Mouse (Mus musculus) midbrain, postnatal 0 days (tissue): Measurements from ENCODE around the gene Srgap2. TPM values are rescaled to one million over a fixed set of nuclear protein-coding genes. Genes with fewer than 3 reads are reported as not detected.

Experiments used
- ATAC-seq: fragments of 200-750 bp; cut with Nextera tagmentation; 2 replicates; pipeline ENCODE4 v1.8.0; 2017; ENCODE audit warnings: moderate number of reproducible peaks, mild to moderate bottlenecking, moderate TSS enrichment, moderate library complexity; ENCODE audit not compliant: low FRiP score
- DNase-seq: peaks from one replicate; pipeline ENCODE4 v3.0.0-alpha.2; 2015; ENCODE audit warnings: low spot score
- H3K27ac ChIP-seq: fragments of 300-500 bp; sonication (generic); 2 replicates; pipeline ENCODE4 v1.5.1; 2014; ENCODE audit warnings: low read depth, mild to moderate bottlenecking, low read length, mixed read lengths
- H3K27me3 ChIP-seq: fragments of 300-500 bp; sonication (generic); 2 replicates; pipeline ENCODE4 v1.6.1; 2014; ENCODE audit warnings: low read length, control low read depth, mixed read lengths; ENCODE audit not compliant: insufficient read depth
- H3K36me3 ChIP-seq: fragments of 300-500 bp; sonication (generic); 2 replicates; pipeline ENCODE4 v1.6.1; 2014; ENCODE audit warnings: low read length, control low read depth, mixed read lengths; ENCODE audit not compliant: insufficient read depth
- H3K4me1 ChIP-seq: fragments of 300-500 bp; sonication (generic); 2 replicates; pipeline ENCODE4 v1.6.1; 2014; ENCODE audit warnings: mild to moderate bottlenecking, control low read depth, antibody characterized with exemption, low read length, mixed read lengths; ENCODE audit not compliant: insufficient read depth
- H3K4me2 ChIP-seq: fragments of 300-500 bp; sonication (generic); 2 replicates; pipeline ENCODE4 v1.6.1; 2014; ENCODE audit warnings: low read depth, mild to moderate bottlenecking, low read length, mixed read lengths; ENCODE audit not compliant: poor library complexity, severe bottlenecking
- H3K4me3 ChIP-seq: fragments of 300-500 bp; sonication (generic); 2 replicates; pipeline ENCODE4 v1.5.1; 2014; ENCODE audit warnings: low read depth, mild to moderate bottlenecking, low read length, moderate library complexity
- H3K9ac ChIP-seq: fragments of 300-500 bp; sonication (generic); replicated peaks from 2 replicates; pipeline ENCODE4 v1.6.1; 2014; ENCODE audit warnings: mild to moderate bottlenecking, low read length, moderate library complexity, mixed read lengths; ENCODE audit not compliant: poor library complexity, severe bottlenecking
- H3K9me3 ChIP-seq: fragments of 300-500 bp; sonication (generic); 2 replicates; pipeline ENCODE4 v1.6.1; 2016; ENCODE audit warnings: low read length, control low read depth
- CTCF ChIP-seq: IDR thresholded peaks from 2 replicates; pipeline ENCODE4 v1.5.1; 2016; ENCODE audit warnings: antibody characterized with exemption, mild to moderate bottlenecking
- WGBS: fragments of 180-500 bp; shearing (Covaris S2); extraction: QIAGEN DNeasy Blood & Tissue Kit; methylation state at CpG from one replicate; pipeline ENCODE4 v1.1.7; 2014; 5-methylcytosine and 5-hydroxymethylcytosine counted together
- polyA plus RNA-seq: library from polyadenylated mRNA; unstranded; fragments of >200 nt; fragmentation: Nextera tagmentation; extraction: Ambion mirVana; gene quantifications from 2 replicates; pipeline ENCODE4 v1.2.1, GENCODE M21; 2015
- total RNA-seq: library from RNA; depleted of rRNA; stranded (reverse); fragments of >200 nt; gene quantifications from 2 replicates; pipeline ENCODE4 v1.2.3, GENCODE M21; 2014

The Srgap2 gene
- total and polyA plus RNA-seq, 2 experiments from 2014 or later: 26.9 to 76.1 TPM

- Histone ChIP-seq H3K27ac (peak overlapping the region; percentile 18; the same call in 1 of the 2 replicates), H3K9ac (no peak overlapping the region), H3K4me1 (0 out of 2 replicates have a peak, but pooled peaks cover 3% of the 10 kb centered on the region), H3K27me3 (0 out of 2 replicates have a peak, but pooled peaks cover 5% of the 10 kb centered on the region), H3K4me2 (peak overlapping the region; percentile 94), H3K36me3 (no peaks in the 10 kb centered on the region), H3K9me3 (no peaks in the 10 kb centered on the region), H3K4me3 (no peak overlapping the region)
- DNase-seq (peak; percentile 65), ATAC-seq (no peak)
- TF ChIP-seq CTCF: peak; percentile 79
- 15% methylated on average over 7 of the region's 7 CpGs for WGBS
These were observed 280.4 kb downstream of the Srgap2 start for GRCm38 (mm10) chr1:131246433-131247395.

DNA sequence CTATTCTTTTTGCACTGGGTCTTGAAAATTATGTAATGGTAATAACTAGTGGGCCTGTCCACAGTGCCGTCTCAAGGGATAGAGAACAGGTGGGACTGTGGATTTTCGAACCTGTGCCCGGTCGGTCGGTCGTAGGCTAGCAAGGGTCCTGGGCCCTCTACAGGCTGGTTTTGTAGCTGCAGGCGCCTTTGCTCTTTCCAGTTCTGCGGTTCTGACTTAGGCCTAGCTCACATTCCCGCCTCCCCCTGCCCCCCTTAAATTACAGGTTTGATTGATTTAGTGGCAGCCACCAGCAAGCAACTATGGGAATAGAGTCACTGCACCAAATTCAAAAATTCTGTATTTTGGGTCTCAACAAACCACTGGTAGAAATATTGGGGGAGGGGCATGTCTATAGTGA is 281.2 kb downstream of the Srgap2 start:
- Histone ChIP-seq H3K9ac (peak overlapping the region; percentile 94), H3K9me3 (no peaks in the 10 kb centered on the region), H3K27ac (peak overlapping the region; percentile 18; the same call in 1 of the 2 replicates), H3K36me3 (no peaks in the 10 kb centered on the region), H3K4me1 (0 out of 2 replicates have a peak, but pooled peaks cover 3% of the 10 kb centered on the region), H3K4me2 (peak overlapping the region; percentile 94), H3K4me3 (peak overlapping the region; percentile 83), H3K27me3 (0 out of 2 replicates have a peak, but pooled peaks cover 5% of the 10 kb centered on the region)
- ATAC-seq (peak; percentile 54), DNase-seq (peak; percentile 73)
- 7% methylated on average over 9 of the region's 9 CpGs for WGBS
- TF ChIP-seq CTCF: peak; percentile 65

GRCm38 (mm10) chr1:131245089-131245856 is 281.9 kb downstream of the Srgap2 start, which contains the start of gene Rassf5:
Gene Rassf5, minus strand, starts transcription at chr1:131245258.
- Histone ChIP-seq H3K27ac (peak within 1 kb of the TSS; percentile 63), H3K36me3 (no peaks in the 10 kb centered on the region), H3K4me2 (peak within 1 kb of the TSS; percentile 94), H3K9me3 (no peaks in the 10 kb centered on the region), H3K27me3 (0 out of 2 replicates have a peak, but pooled peaks cover 5% of the 10 kb centered on the region), H3K4me3 (peak within 1 kb of the TSS; percentile 83), H3K9ac (peak within 1 kb of the TSS; percentile 94), H3K4me1 (0 out of 2 replicates have a peak, but pooled peaks cover 3% of the 10 kb centered on the region)
- WGBS: 1% methylated on average over 45 of the region's 60 CpGs
- TF ChIP-seq CTCF: no peak
- ATAC-seq (peak; percentile 71), DNase-seq (peak; percentile 62)

GRCm38 (mm10) chr1:131244536-131245088 is 282.5 kb downstream of the Srgap2 start:
- Histone ChIP-seq H3K4me2 (peak overlapping the region; percentile 94), H3K9me3 (no peaks in the 10 kb centered on the region), H3K27me3 (0 out of 2 replicates have a peak, but pooled peaks cover 5% of the 10 kb centered on the region), H3K27ac (peak overlapping the region; percentile 63), H3K4me3 (peak overlapping the region; percentile 83), H3K36me3 (no peaks in the 10 kb centered on the region), H3K9ac (peak overlapping the region; percentile 94), H3K4me1 (0 out of 2 replicates have a peak, but pooled peaks cover 3% of the 10 kb centered on the region)
- WGBS: under 1% methylated on average over 57 of the region's 57 CpGs
- ATAC-seq: peak; percentile 29
- peak; percentile 9 for DNase-seq
- no peak for TF ChIP-seq CTCF

DNA sequence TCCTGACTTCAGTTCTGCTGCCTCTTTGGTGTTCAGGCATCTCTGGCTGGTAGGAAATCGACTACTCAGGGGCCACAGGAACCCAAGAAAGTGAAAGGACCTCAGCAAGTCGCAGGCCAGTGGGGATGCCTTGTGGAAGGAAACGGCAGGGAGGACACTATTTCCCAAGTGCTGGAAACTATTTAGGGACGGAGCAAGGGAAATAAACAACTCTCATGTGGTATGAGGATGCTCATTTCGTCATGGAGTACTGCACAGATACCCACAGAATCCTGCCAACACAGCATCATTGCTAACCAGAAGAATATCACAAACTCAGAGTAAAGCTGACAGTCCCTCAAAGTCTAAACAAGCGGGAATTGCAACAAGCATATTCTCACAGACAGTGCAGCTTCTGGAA is 284.2 kb downstream of the Srgap2 start:
- Histone ChIP-seq H3K9me3 (no peaks in the 10 kb centered on the region), H3K36me3 (no peaks in the 10 kb centered on the region), H3K4me1 (peaks cover 6% of the 10 kb centered on the region; the same call in 1 of the 2 replicates), H3K9ac (no peak overlapping the region), H3K4me3 (peak overlapping the region; percentile 1; the same call in 1 of the 2 replicates), H3K4me2 (peak overlapping the region; percentile 94), H3K27ac (no peak overlapping the region), H3K27me3 (no peaks in the 10 kb centered on the region)
- 57% methylated on average over 6 of the region's 6 CpGs for WGBS
- ATAC-seq: no peak
- no peak for TF ChIP-seq CTCF
- no peak for DNase-seq
